Mouse (Mus musculus): ENCODE measurements around the gene Bnip1.

GRCm38 (mm10) chr17:26816810-26817209, 35.9 kb downstream of the Bnip1 start:
- no peak for TF ChIP-seq POLR2A (IDR thresholded peaks at IDR 0.05; ENCODE audit: low read depth, low read length)
- no peak for TF ChIP-seq CHD1 (IDR thresholded peaks at IDR 0.05; ENCODE audit: low read depth, low read length)
- no peak for TF ChIP-seq MYC (IDR thresholded peaks at IDR 0.05; ENCODE audit: low read depth, low read length)
- no peak for TF ChIP-seq E2F4 (IDR thresholded peaks at IDR 0.05; ENCODE audit: insufficient replicate concordance, low read depth, low read length)
- no peak for TF ChIP-seq MAX (IDR thresholded peaks at IDR 0.05; ENCODE audit: low read length)
- TF ChIP-seq RCOR1 (conservative IDR thresholded peaks at IDR 0.05; ENCODE audit: low read depth, low read length), result no peak
- no peak for TF ChIP-seq CTCF (conservative IDR thresholded peaks at IDR 0.05 in 1 of 2, IDR thresholded peaks at IDR 0.05 in 1 of 2; ENCODE audit: low read depth in 2 of 2, low read length in 2 of 2)
- no peak for TF ChIP-seq POLR2AphosphoS2 (IDR thresholded peaks at IDR 0.05; ENCODE audit: low read depth, low read length)
- no peak for TF ChIP-seq MAZ (IDR thresholded peaks at IDR 0.05; ENCODE audit: low read depth, low read length)
- no peak for TF ChIP-seq MAFK (IDR thresholded peaks at IDR 0.05; ENCODE audit: insufficient replicate concordance, low read length)
- no peak for TF ChIP-seq EP300 (IDR thresholded peaks at IDR 0.05; ENCODE audit: low read length)
- TF ChIP-seq ZMIZ1 (IDR thresholded peaks at IDR 0.05; ENCODE audit: low read depth, low read length), result no peak

Data from CH12.LX (cell line).